Mouse (Mus musculus): ENCODE results near the gene Irf2bp1. TPM values are rescaled to one million over a fixed set of nuclear protein-coding genes. Genes with fewer than 3 reads are reported as not detected.

Gene Irf2bp1
- total and polyA plus RNA-seq, 2 experiments from 2014 or later, result 22.4 to 128 TPM

- no peak for TF ChIP-seq CTCF (IDR thresholded peaks at IDR 0.05; ENCODE audit: low read depth)
- peak overlapping the region; percentile 91 for H3K4me2 ChIP-seq (ENCODE audit: low read depth, low read length)
- WGBS, result 4% methylated on average over 34 of the region's 34 CpGs
- ATAC-seq (peak; percentile 6), DNase-seq (ENCODE audit: low spot score) (peak; percentile 59)
- H3K9me3 ChIP-seq (ENCODE audit: low read length), result no peaks in the 10 kb centered on the region
- no peaks in the 10 kb centered on the region for H3K36me3 ChIP-seq (ENCODE audit: insufficient read depth, low read length)
- H3K4me3 ChIP-seq (ENCODE audit: low read length), result peak overlapping the region; percentile 59
- no peaks in the 10 kb centered on the region for H3K27me3 ChIP-seq (ENCODE audit: insufficient read depth, low read length)
- H3K9ac ChIP-seq (replicated peaks; ENCODE audit: low read length), result peak overlapping the region; percentile 77
- peaks cover 19% of the 10 kb centered on the region for H3K4me1 ChIP-seq (ENCODE audit: insufficient read depth, low read length)
- H3K27ac ChIP-seq, result peak overlapping the region; percentile 90
Observed at GRCm38 (mm10) chr7:19004631-19005079, 811 bp downstream of the Irf2bp1 start.

- Histone ChIP-seq H3K9ac (replicated peaks; ENCODE audit: low read length) (no peak overlapping the region; the same call in 1 of the 2 replicates), H3K4me3 (ENCODE audit: low read length) (peak overlapping the region; percentile 59; the same call in 1 of the 2 replicates), H3K9me3 (ENCODE audit: low read length) (no peaks in the 10 kb centered on the region), H3K36me3 (ENCODE audit: insufficient read depth, low read length) (no peaks in the 10 kb centered on the region), H3K27me3 (ENCODE audit: insufficient read depth, low read length) (no peaks in the 10 kb centered on the region), H3K4me2 (ENCODE audit: low read depth, low read length) (peak overlapping the region; percentile 91), H3K27ac (no peak overlapping the region), H3K4me1 (ENCODE audit: insufficient read depth, low read length) (peaks cover 19% of the 10 kb centered on the region)
- ATAC-seq (no peak), DNase-seq (ENCODE audit: low spot score) (no peak)
- WGBS, result 72% methylated on average over 34 of the region's 34 CpGs
- no peak for TF ChIP-seq CTCF (IDR thresholded peaks at IDR 0.05; ENCODE audit: low read depth)
Observed at GRCm38 (mm10) chr7:19005417-19006121, 1.7 kb downstream of the Irf2bp1 start.

- 6% methylated on average over 12 of the region's 12 CpGs for WGBS
- Histone ChIP-seq H3K36me3 (ENCODE audit: insufficient read depth, low read length) (no peaks in the 10 kb centered on the region), H3K9ac (replicated peaks; ENCODE audit: low read length) (no peak overlapping the region), H3K4me2 (ENCODE audit: low read depth, low read length) (peak overlapping the region; percentile 91), H3K27ac (no peak overlapping the region), H3K9me3 (ENCODE audit: low read length) (no peaks in the 10 kb centered on the region), H3K27me3 (ENCODE audit: insufficient read depth, low read length) (no peaks in the 10 kb centered on the region), H3K4me1 (ENCODE audit: insufficient read depth, low read length) (peaks cover 19% of the 10 kb centered on the region), H3K4me3 (ENCODE audit: low read length) (no peak overlapping the region)
- no peak for ATAC-seq
- DNase-seq (ENCODE audit: low spot score), result peak; percentile 95
- TF ChIP-seq CTCF (IDR thresholded peaks at IDR 0.05; ENCODE audit: low read depth), result peak; percentile 99
Observed at GRCm38 (mm10) chr7:19006476-19006875, 2.6 kb downstream of the Irf2bp1 start.

- H3K27ac ChIP-seq, result no peak overlapping the region
- peaks cover 19% of the 10 kb centered on the region for H3K4me1 ChIP-seq (ENCODE audit: insufficient read depth, low read length)
- DNase-seq (ENCODE audit: low spot score) (no peak), ATAC-seq (no peak)
- H3K9ac ChIP-seq (replicated peaks; ENCODE audit: low read length), result no peak overlapping the region
- H3K9me3 ChIP-seq (ENCODE audit: low read length), result no peaks in the 10 kb centered on the region
- H3K4me3 ChIP-seq (ENCODE audit: low read length), result no peak overlapping the region
- TF ChIP-seq CTCF (IDR thresholded peaks at IDR 0.05; ENCODE audit: low read depth), result no peak
- H3K36me3 ChIP-seq (ENCODE audit: insufficient read depth, low read length), result no peaks in the 10 kb centered on the region
- H3K27me3 ChIP-seq (ENCODE audit: insufficient read depth, low read length), result no peaks in the 10 kb centered on the region
- H3K4me2 ChIP-seq (ENCODE audit: low read depth, low read length), result no peak overlapping the region
- WGBS, result 80% methylated on average over 13 of the region's 13 CpGs
Observed at GRCm38 (mm10) chr7:19007026-19007977, 3.5 kb downstream of the Irf2bp1 start.

GRCm38 (mm10) chr7:19010581-19010980 lies 6.7 kb downstream of the Irf2bp1 start:
- no peak for TF ChIP-seq CTCF (IDR thresholded peaks at IDR 0.05; ENCODE audit: low read depth)
- H3K9ac ChIP-seq (replicated peaks; ENCODE audit: low read length), result no peak overlapping the region
- no peak overlapping the region for H3K4me3 ChIP-seq (ENCODE audit: low read length)
- no peaks in the 10 kb centered on the region for H3K9me3 ChIP-seq (ENCODE audit: low read length)
- H3K4me2 ChIP-seq (ENCODE audit: low read depth, low read length), result no peak overlapping the region
- no peak overlapping the region for H3K27ac ChIP-seq
- 87% methylated on average over 7 of the region's 7 CpGs for WGBS
- no peak for ATAC-seq
- H3K4me1 ChIP-seq (ENCODE audit: insufficient read depth, low read length), result peaks cover 8% of the 10 kb centered on the region
- no peak for DNase-seq (ENCODE audit: low spot score)
- no peaks in the 10 kb centered on the region for H3K36me3 ChIP-seq (ENCODE audit: insufficient read depth, low read length)
- no peaks in the 10 kb centered on the region for H3K27me3 ChIP-seq (ENCODE audit: insufficient read depth, low read length)

- 4% methylated on average over 25 of the region's 31 CpGs for WGBS
- no peak for TF ChIP-seq CTCF (IDR thresholded peaks at IDR 0.05; ENCODE audit: low read depth)
- peak overlapping the region; percentile 16 for H3K4me3 ChIP-seq (ENCODE audit: low read length)
- H3K27ac ChIP-seq, result no peak overlapping the region
- no peaks in the 10 kb centered on the region for H3K9me3 ChIP-seq (ENCODE audit: low read length)
- H3K4me2 ChIP-seq (ENCODE audit: low read depth, low read length), result peak overlapping the region; percentile 54
- peak overlapping the region; percentile 51 for H3K9ac ChIP-seq (replicated peaks; ENCODE audit: low read length)
- no peaks in the 10 kb centered on the region for H3K36me3 ChIP-seq (ENCODE audit: insufficient read depth, low read length)
- no peaks in the 10 kb centered on the region for H3K27me3 ChIP-seq (ENCODE audit: insufficient read depth, low read length)
- H3K4me1 ChIP-seq (ENCODE audit: insufficient read depth, low read length), result no peaks in the 10 kb centered on the region
- ATAC-seq (no peak), DNase-seq (ENCODE audit: low spot score) (no peak)
Observed at GRCm38 (mm10) chr7:19012025-19012621, 8.3 kb downstream of the Irf2bp1 start.
